8 mouse cellular contexts compared by ENCODE assay signal in genomic region chr5:115340007-115340406, GRCm38 (mm10). TPM values are rescaled to one million over a fixed set of nuclear protein-coding genes. Genes with fewer than 3 reads are reported as not detected.
DNase-seq lines count a peak whose midpoint lies in the region; ATAC-seq and TF ChIP-seq lines count a peak whose summit lies in the region.

No protein-coding gene starts in this region.

- no peak for TF ChIP-seq CTCF in cerebellum, adult 2 months (IDR thresholded peaks at IDR 0.05; ENCODE audit: borderline replicate concordance, insufficient read depth, low read depth, low read length)

- no peak overlapping the region for H3K9ac ChIP-seq in neural tube, embryonic 11.5 days (ENCODE audit: low read length)
- peak overlapping the region; percentile 94 for H3K9ac ChIP-seq in liver, embryonic 13.5 days

- H3K27me3 ChIP-seq in cerebellum, adult 2 months (ENCODE audit: control insufficient read depth, insufficient read depth, low read length), result no peaks in the 10 kb centered on the region
- H3K27me3 ChIP-seq in neural tube, embryonic 11.5 days (ENCODE audit: control insufficient read depth, insufficient read depth, low read length), result no peaks in the 10 kb centered on the region
- H3K27me3 ChIP-seq in liver, embryonic 13.5 days, result no peaks in the 10 kb centered on the region

- peak overlapping the region; percentile 55 for H3K4me2 ChIP-seq in neural tube, embryonic 11.5 days (ENCODE audit: low read depth)
- peak overlapping the region; percentile 85 for H3K4me2 ChIP-seq in liver, embryonic 13.5 days

- TF ChIP-seq POLR2A in cerebellum, adult 2 months (IDR thresholded peaks at IDR 0.05; ENCODE audit: borderline replicate concordance, insufficient read depth, low read length), result no peak

- WGBS in cerebellum, adult 2 months, result 16% methylated on average over 7 of the region's 7 CpGs
- 34% methylated on average over 7 of the region's 7 CpGs for WGBS in neural tube, embryonic 11.5 days
- 10% methylated on average over 7 of the region's 7 CpGs for WGBS in liver, embryonic 13.5 days (ENCODE audit: insufficient replicate concordance)

- H3K9me3 ChIP-seq in neural tube, embryonic 11.5 days (ENCODE audit: control insufficient read depth, low read length), result no peaks in the 10 kb centered on the region
- no peaks in the 10 kb centered on the region for H3K9me3 ChIP-seq in liver, embryonic 13.5 days (replicated peaks)

- peak overlapping the region; percentile 21 for H3K4me3 ChIP-seq in cerebellum, adult 2 months (replicated peaks; ENCODE audit: insufficient read depth, low read depth, low read length)
- H3K4me3 ChIP-seq in neural tube, embryonic 11.5 days (ENCODE audit: low read depth, low read length), result peak overlapping the region; percentile 77; the same call in 1 of the 2 replicates
- H3K4me3 ChIP-seq in liver, embryonic 13.5 days (replicated peaks), result peak overlapping the region; percentile 88

- H3K36me3 ChIP-seq in neural tube, embryonic 11.5 days (ENCODE audit: control insufficient read depth, insufficient read depth, low read length), result peaks cover 6% of the 10 kb centered on the region
- peaks cover 63% of the 10 kb centered on the region for H3K36me3 ChIP-seq in liver, embryonic 13.5 days

- no peak overlapping the region for H3K27ac ChIP-seq in cerebellum, adult 2 months (ENCODE audit: insufficient read depth, low read length)
- no peak overlapping the region for H3K27ac ChIP-seq in neural tube, embryonic 11.5 days (ENCODE audit: low read depth, low read length)
- peak overlapping the region; percentile 90; the same call in 1 of the 2 replicates for H3K27ac ChIP-seq in liver, embryonic 13.5 days

- H3K4me1 ChIP-seq in cerebellum, adult 2 months (ENCODE audit: control insufficient read depth, insufficient read depth, low read length), result peaks cover 4% of the 10 kb centered on the region; the same call in 1 of the 2 replicates
- H3K4me1 ChIP-seq in neural tube, embryonic 11.5 days (ENCODE audit: control insufficient read depth, insufficient read depth, low read length), result peaks cover 16% of the 10 kb centered on the region
- H3K4me1 ChIP-seq in liver, embryonic 13.5 days (replicated peaks), result peaks cover 67% of the 10 kb centered on the region

- DNase-seq in cerebellum, adult 2 months, result no peak
- no peak for DNase-seq in cerebellum, adult 8-10 months
- DNase-seq in neural tube, embryonic 11.5 days (ENCODE audit: low spot score), result no peak
- DNase-seq in neural tube, embryonic 10.5 days (ENCODE audit: extremely low spot score, low spot score), result no peak
- DNase-seq in liver, embryonic 13.5 days, result no peak
- no peak for DNase-seq in spleen, postnatal 4 days (ENCODE audit: low spot score in 2 of 2)
- no peak for DNase-seq in layer of hippocampus, adult 18-20 months (ENCODE audit: low spot score in 2 of 2)
- DNase-seq in thymus, postnatal 36 days, result no peak

- no peak for ATAC-seq in neural tube, embryonic 11.5 days (ENCODE audit: insufficient read depth, low FRiP score, low TSS enrichment)
- no peak for ATAC-seq in liver, embryonic 13.5 days (ENCODE audit: low read depth)

RNA-seq across cellular contexts. Expression of gene Gatc, which starts 1.0 kb away (rescaled TPM):
- 32.8 and 33.6 TPM in 2 replicates for polyA plus RNA-seq in cerebellum, adult 2 months (2012; rRNA removed)
- 40.4 and 42.3 TPM in 2 replicates for polyA plus RNA-seq in neural tube, embryonic 11.5 days (2014; fragmentation: Nextera tagmentation; extraction: Ambion mirVana)
- polyA plus RNA-seq in liver, embryonic 13.5 days (2015; fragmentation: Nextera tagmentation; extraction: Ambion mirVana), result 13.0 and 19.0 TPM in 2 replicates
- total RNA-seq in layer of hippocampus, adult 18-20 months (2021), result 10 to 100 TPM; 17.9 to 21.8 TPM

RNA-seq across cellular contexts. Expression of gene Triap1, which starts 1.0 kb away (rescaled TPM):
- 29.7 and 30.3 TPM in 2 replicates for polyA plus RNA-seq in cerebellum, adult 2 months (2012; rRNA removed)
- 55.6 and 60.2 TPM in 2 replicates for polyA plus RNA-seq in neural tube, embryonic 11.5 days (2014; fragmentation: Nextera tagmentation; extraction: Ambion mirVana)
- polyA plus RNA-seq in liver, embryonic 13.5 days (2015; fragmentation: Nextera tagmentation; extraction: Ambion mirVana), result 40.4 and 41.5 TPM in 2 replicates
- total RNA-seq in layer of hippocampus, adult 18-20 months (2021), result 10 to 100 TPM; 22.7 to 26.4 TPM

RNA-seq across cellular contexts. Expression of gene Cox6a1, which starts 8.8 kb away (rescaled TPM):
- 2,268 and 2,327 TPM in 2 replicates for polyA plus RNA-seq in cerebellum, adult 2 months (2012; rRNA removed)
- 799 and 803 TPM in 2 replicates for polyA plus RNA-seq in neural tube, embryonic 11.5 days (2014; fragmentation: Nextera tagmentation; extraction: Ambion mirVana)
- polyA plus RNA-seq in liver, embryonic 13.5 days (2015; fragmentation: Nextera tagmentation; extraction: Ambion mirVana), result 735 and 795 TPM in 2 replicates
- total RNA-seq in layer of hippocampus, adult 18-20 months (2021), result 100 to 1,000 TPM; 742 to 760 TPM

RNA-seq across cellular contexts. Expression of gene Srsf9, which starts 13.0 kb away (rescaled TPM):
- polyA plus RNA-seq in cerebellum, adult 2 months (2012; rRNA removed), result 60.1 and 65.0 TPM in 2 replicates
- polyA plus RNA-seq in neural tube, embryonic 11.5 days (2014; fragmentation: Nextera tagmentation; extraction: Ambion mirVana), result 327 and 330 TPM in 2 replicates
- 130 and 143 TPM in 2 replicates for polyA plus RNA-seq in liver, embryonic 13.5 days (2015; fragmentation: Nextera tagmentation; extraction: Ambion mirVana)
- 10 to 100 TPM; 81.2 to 88.2 TPM for total RNA-seq in layer of hippocampus, adult 18-20 months (2021)

RNA-seq across cellular contexts. Expression of gene Dynll1, which starts 39.2 kb away (rescaled TPM):
- polyA plus RNA-seq in cerebellum, adult 2 months (2012; rRNA removed), result 381 and 416 TPM in 2 replicates
- polyA plus RNA-seq in neural tube, embryonic 11.5 days (2014; fragmentation: Nextera tagmentation; extraction: Ambion mirVana), result 1,631 and 1,672 TPM in 2 replicates
- polyA plus RNA-seq in liver, embryonic 13.5 days (2015; fragmentation: Nextera tagmentation; extraction: Ambion mirVana), result 744 and 768 TPM in 2 replicates
- 100 to 1,000 TPM; 720 to 803 TPM for total RNA-seq in layer of hippocampus, adult 18-20 months (2021)

Comparison
In these comparisons a context has a peak if more than half of its experiments do, and no peak if none do; other contexts are left out.
1. H3K4me3 ChIP-seq: peak in every context shown above with its lines; median percentile 88 in liver, embryonic 13.5 days; 77 in neural tube, embryonic 11.5 days; 21 in cerebellum, adult 2 months.